Mouse (Mus musculus): ENCODE results near the gene Grm7.

Grm7 gene

GRCm38 (mm10) chr6:111303912-111304555 lies 658.7 kb downstream of the Grm7 start:
- no peak for TF ChIP-seq CTCF (conservative IDR thresholded peaks at IDR 0.05; ENCODE audit: low read length)
- TF ChIP-seq POU5F1 (IDR thresholded peaks at IDR 0.05; ENCODE audit: borderline replicate concordance, low read length) = no peak
- no peak for TF ChIP-seq NANOG (IDR thresholded peaks at IDR 0.05; ENCODE audit: borderline replicate concordance, low read length)
- Histone ChIP-seq H3K27me3 (ENCODE audit: insufficient read depth, low read length) (no peaks in the 10 kb centered on the region), H3K9me3 (ENCODE audit: low read length) (no peaks in the 10 kb centered on the region), H3K36me3 (ENCODE audit: insufficient read depth, low read length) (no peaks in the 10 kb centered on the region), H3K4me1 (replicated peaks; ENCODE audit: low read depth, low read length) (no peaks in the 10 kb centered on the region), H3K4me3 (replicated peaks; ENCODE audit: low read length) (no peak overlapping the region)

GRCm38 (mm10) chr6:111361681-111362080 lies 716.3 kb downstream of the Grm7 start:
- H3K4me1 ChIP-seq (replicated peaks; ENCODE audit: low read depth, low read length) = no peaks in the 10 kb centered on the region
- H3K4me3 ChIP-seq (replicated peaks; ENCODE audit: low read length) = no peak overlapping the region
- peaks cover 56% of the 10 kb centered on the region for H3K9me3 ChIP-seq (ENCODE audit: low read length)
- TF ChIP-seq NANOG (IDR thresholded peaks at IDR 0.05; ENCODE audit: borderline replicate concordance, low read length) (no peak), CTCF (conservative IDR thresholded peaks at IDR 0.05; ENCODE audit: low read length) (no peak), POU5F1 (IDR thresholded peaks at IDR 0.05; ENCODE audit: borderline replicate concordance, low read length) (no peak)
- no peaks in the 10 kb centered on the region for H3K27me3 ChIP-seq (ENCODE audit: insufficient read depth, low read length)
- H3K36me3 ChIP-seq (ENCODE audit: insufficient read depth, low read length) = no peaks in the 10 kb centered on the region

- TF ChIP-seq POU5F1 (IDR thresholded peaks at IDR 0.05; ENCODE audit: borderline replicate concordance, low read length) (no peak), NANOG (IDR thresholded peaks at IDR 0.05; ENCODE audit: borderline replicate concordance, low read length) (no peak), CTCF (conservative IDR thresholded peaks at IDR 0.05; ENCODE audit: low read length) (no peak)
- H3K4me3 ChIP-seq (replicated peaks; ENCODE audit: low read length) = no peak overlapping the region
- H3K27me3 ChIP-seq (ENCODE audit: insufficient read depth, low read length) = no peaks in the 10 kb centered on the region
- no peaks in the 10 kb centered on the region for H3K36me3 ChIP-seq (ENCODE audit: insufficient read depth, low read length)
- H3K4me1 ChIP-seq (replicated peaks; ENCODE audit: low read depth, low read length) = peaks cover 31% of the 10 kb centered on the region
- peaks cover 11% of the 10 kb centered on the region for H3K9me3 ChIP-seq (ENCODE audit: low read length)
Measured at GRCm38 (mm10) chr6:111368111-111368510, 722.7 kb downstream of the Grm7 start.

GRCm38 (mm10) chr6:111368551-111368950 lies 723.2 kb downstream of the Grm7 start:
- no peaks in the 10 kb centered on the region for H3K36me3 ChIP-seq (ENCODE audit: insufficient read depth, low read length)
- H3K27me3 ChIP-seq (ENCODE audit: insufficient read depth, low read length) = no peaks in the 10 kb centered on the region
- peaks cover 36% of the 10 kb centered on the region for H3K4me1 ChIP-seq (replicated peaks; ENCODE audit: low read depth, low read length)
- TF ChIP-seq NANOG (IDR thresholded peaks at IDR 0.05; ENCODE audit: borderline replicate concordance, low read length) = no peak
- TF ChIP-seq CTCF (conservative IDR thresholded peaks at IDR 0.05; ENCODE audit: low read length) = no peak
- TF ChIP-seq POU5F1 (IDR thresholded peaks at IDR 0.05; ENCODE audit: borderline replicate concordance, low read length) = no peak
- H3K9me3 ChIP-seq (ENCODE audit: low read length) = peaks cover 7% of the 10 kb centered on the region
- no peak overlapping the region for H3K4me3 ChIP-seq (replicated peaks; ENCODE audit: low read length)

- no peaks in the 10 kb centered on the region for H3K27me3 ChIP-seq (ENCODE audit: insufficient read depth, low read length)
- H3K4me1 ChIP-seq (replicated peaks; ENCODE audit: low read depth, low read length) = peaks cover 40% of the 10 kb centered on the region
- H3K9me3 ChIP-seq (ENCODE audit: low read length) = peaks cover 7% of the 10 kb centered on the region
- TF ChIP-seq POU5F1 (IDR thresholded peaks at IDR 0.05; ENCODE audit: borderline replicate concordance, low read length) (no peak), CTCF (conservative IDR thresholded peaks at IDR 0.05; ENCODE audit: low read length) (no peak), NANOG (IDR thresholded peaks at IDR 0.05; ENCODE audit: borderline replicate concordance, low read length) (no peak)
- no peaks in the 10 kb centered on the region for H3K36me3 ChIP-seq (ENCODE audit: insufficient read depth, low read length)
- no peak overlapping the region for H3K4me3 ChIP-seq (replicated peaks; ENCODE audit: low read length)
Measured at GRCm38 (mm10) chr6:111369013-111369412, 723.6 kb downstream of the Grm7 start.

- Histone ChIP-seq H3K9me3 (ENCODE audit: low read length) (no peaks in the 10 kb centered on the region), H3K36me3 (ENCODE audit: insufficient read depth, low read length) (no peaks in the 10 kb centered on the region), H3K27me3 (ENCODE audit: insufficient read depth, low read length) (no peaks in the 10 kb centered on the region), H3K4me3 (replicated peaks; ENCODE audit: low read length) (no peak overlapping the region), H3K4me1 (replicated peaks; ENCODE audit: low read depth, low read length) (peaks cover 40% of the 10 kb centered on the region)
- no peak for TF ChIP-seq POU5F1 (IDR thresholded peaks at IDR 0.05; ENCODE audit: borderline replicate concordance, low read length)
- no peak for TF ChIP-seq CTCF (conservative IDR thresholded peaks at IDR 0.05; ENCODE audit: low read length)
- TF ChIP-seq NANOG (IDR thresholded peaks at IDR 0.05; ENCODE audit: borderline replicate concordance, low read length) = no peak; the same call in 1 of the 2 replicates
Measured at GRCm38 (mm10) chr6:111371581-111372349, 726.4 kb downstream of the Grm7 start.

GRCm38 (mm10) chr6:111372626-111373380 lies 727.4 kb downstream of the Grm7 start:
- no peak for TF ChIP-seq POU5F1 (IDR thresholded peaks at IDR 0.05; ENCODE audit: borderline replicate concordance, low read length)
- TF ChIP-seq NANOG (IDR thresholded peaks at IDR 0.05; ENCODE audit: borderline replicate concordance, low read length) = no peak
- no peak for TF ChIP-seq CTCF (conservative IDR thresholded peaks at IDR 0.05; ENCODE audit: low read length)
- Histone ChIP-seq H3K4me3 (replicated peaks; ENCODE audit: low read length) (no peak overlapping the region), H3K27me3 (ENCODE audit: insufficient read depth, low read length) (no peaks in the 10 kb centered on the region), H3K4me1 (replicated peaks; ENCODE audit: low read depth, low read length) (peaks cover 40% of the 10 kb centered on the region), H3K36me3 (ENCODE audit: insufficient read depth, low read length) (no peaks in the 10 kb centered on the region), H3K9me3 (ENCODE audit: low read length) (no peaks in the 10 kb centered on the region)

- H3K4me3 ChIP-seq (replicated peaks; ENCODE audit: low read length) = no peak overlapping the region
- no peak for TF ChIP-seq POU5F1 (IDR thresholded peaks at IDR 0.05; ENCODE audit: borderline replicate concordance, low read length)
- TF ChIP-seq NANOG (IDR thresholded peaks at IDR 0.05; ENCODE audit: borderline replicate concordance, low read length) = no peak
- TF ChIP-seq CTCF (conservative IDR thresholded peaks at IDR 0.05; ENCODE audit: low read length) = no peak
Measured at GRCm38 (mm10) chr6:111380710-111381109, 735.3 kb downstream of the Grm7 start.

More at GRCm38 (mm10) chr6:111380710-111381109, 735.3 kb downstream of the Grm7 start:
- no peaks in the 10 kb centered on the region for H3K4me1 ChIP-seq (replicated peaks; ENCODE audit: low read depth, low read length)
- H3K36me3 ChIP-seq (ENCODE audit: insufficient read depth, low read length) = no peaks in the 10 kb centered on the region
- H3K27me3 ChIP-seq (ENCODE audit: insufficient read depth, low read length) = no peaks in the 10 kb centered on the region
- H3K9me3 ChIP-seq (ENCODE audit: low read length) = no peaks in the 10 kb centered on the region
